In genomic region chr4:75043510-75043909, GRCm38 (mm10) we compare ENCODE assay signal across 18 mouse cellular contexts.
DNase-seq lines count a peak whose midpoint lies in the region; ATAC-seq lines count a peak whose summit lies in the region.
"Had no signal": no experiment of that assay in that cellular context is flagged by ENCODE, and none has a peak within 500 bp of the region (broad histone marks: within the 10 kb centered on the region; RNA-seq: fewer than 3 reads in every experiment).

No protein-coding gene starts in this region.

- H3K27ac ChIP-seq in kidney, embryonic 16.5 days (ENCODE audit: low read length), result no peak overlapping the region
- H3K27ac ChIP-seq: embryonic facial prominence, embryonic 10.5 days; embryonic facial prominence, embryonic 12.5 days; forebrain, embryonic 13.5 days; forebrain, embryonic 15.5 days had no signal

- no peaks in the 10 kb centered on the region for H3K27me3 ChIP-seq in kidney, embryonic 16.5 days (ENCODE audit: insufficient read depth, low read length)
- H3K27me3 ChIP-seq: embryonic facial prominence, embryonic 12.5 days; forebrain, embryonic 13.5 days; forebrain, embryonic 15.5 days had no signal

- WGBS in kidney, embryonic 16.5 days, result 84% methylated on average over 1 of the region's 1 CpGs

- H3K4me3 ChIP-seq in kidney, embryonic 16.5 days (ENCODE audit: low read length), result no peak overlapping the region
- H3K4me3 ChIP-seq: embryonic facial prominence, embryonic 10.5 days; embryonic facial prominence, embryonic 12.5 days; forebrain, embryonic 13.5 days; forebrain, embryonic 15.5 days had no signal

- no peaks in the 10 kb centered on the region for H3K9me3 ChIP-seq in kidney, embryonic 16.5 days (ENCODE audit: low read length)
- H3K9me3 ChIP-seq: embryonic facial prominence, embryonic 10.5 days; embryonic facial prominence, embryonic 12.5 days; forebrain, embryonic 13.5 days; forebrain, embryonic 15.5 days had no signal

- H3K4me2 ChIP-seq in kidney, embryonic 16.5 days (replicated peaks; ENCODE audit: low read depth, low read length), result no peak overlapping the region
- H3K4me2 ChIP-seq: embryonic facial prominence, embryonic 12.5 days; forebrain, embryonic 13.5 days; forebrain, embryonic 15.5 days had no signal

- ATAC-seq in kidney, embryonic 16.5 days (ENCODE audit: low FRiP score, low TSS enrichment), result no peak
- ATAC-seq: forebrain, embryonic 13.5 days; forebrain, embryonic 15.5 days had no signal

- peak; percentile 6 to 22 for DNase-seq in frontal cortex, adult 2 months (ENCODE audit: extremely low spot score in 1 of 2, low spot score in 1 of 2)
- no peak for DNase-seq in frontal cortex, postnatal 25 days (ENCODE audit: low spot score in 2 of 2)
- peak; percentile 10 for DNase-seq in right cerebral cortex, adult 18-20 months
- no peak for DNase-seq in right cerebral cortex, postnatal 14 days
- peak; percentile 13 for DNase-seq in telencephalon, adult 2 months (ENCODE audit: low read depth, low spot score)
- DNase-seq: adrenal gland, adult 2 months; adrenal gland, postnatal 10 days; adrenal gland, postnatal 25 days; cerebellum, adult 11-12 months; cerebellum, adult 2 months; cerebellum, adult 9-10 months; cerebellum, postnatal 10 days; cerebellum, postnatal 25 days had no signal

- no peaks in the 10 kb centered on the region for H3K36me3 ChIP-seq in kidney, embryonic 16.5 days (ENCODE audit: insufficient read depth, low read length)
- H3K36me3 ChIP-seq: embryonic facial prominence, embryonic 10.5 days; embryonic facial prominence, embryonic 12.5 days; forebrain, embryonic 15.5 days had no signal

- no peak overlapping the region for H3K9ac ChIP-seq in kidney, embryonic 16.5 days (replicated peaks; ENCODE audit: low read length)
- H3K9ac ChIP-seq: embryonic facial prominence, embryonic 12.5 days; forebrain, embryonic 13.5 days; forebrain, embryonic 15.5 days had no signal

- H3K4me1 ChIP-seq in kidney, embryonic 16.5 days (ENCODE audit: insufficient read depth, low read length), result no peaks in the 10 kb centered on the region
- H3K4me1 ChIP-seq: embryonic facial prominence, embryonic 10.5 days; embryonic facial prominence, embryonic 12.5 days; forebrain, embryonic 13.5 days; forebrain, embryonic 15.5 days had no signal

Comparison
In these comparisons a context has a peak if more than half of its experiments do, and no peak if none do; other contexts are left out.
1. DNase-seq: peak in frontal cortex, adult 2 months (2 of 2), right cerebral cortex, adult 18-20 months (single experiment) and telencephalon, adult 2 months (single experiment); none in frontal cortex, postnatal 25 days (0 of 2) and right cerebral cortex, postnatal 14 days (single experiment).